In genomic region chr6:101218197-101218596, GRCm38 (mm10) we compare ENCODE assay signal across 30 mouse cellular contexts.
A peak's percentile ranks its signal among the peaks of the same experiment; 100 is the strongest.
DNase-seq lines count a peak whose midpoint lies in the region; ATAC-seq and TF ChIP-seq lines count a peak whose summit lies in the region.
"Had no signal": no experiment of that assay in that cellular context is flagged by ENCODE, and none has a peak within 500 bp of the region (broad histone marks: within the 10 kb centered on the region; RNA-seq: fewer than 3 reads in every experiment).

No protein-coding gene starts in this region.

- H3K27me3 ChIP-seq in kidney, embryonic 15.5 days = no peaks in the 10 kb centered on the region
- no peaks in the 10 kb centered on the region for H3K27me3 ChIP-seq in liver, adult 2 months (ENCODE audit: control insufficient read depth, insufficient read depth, low read length)
- H3K27me3 ChIP-seq in lung, postnatal 0 days (replicated peaks; ENCODE audit: insufficient read depth, low read length) = no peaks in the 10 kb centered on the region
- H3K27me3 ChIP-seq: embryonic facial prominence, embryonic 12.5 days; forebrain, embryonic 12.5 days; heart, embryonic 15.5 days; liver, embryonic 12.5 days; megakaryocyte, embryonic 14.5 days; midbrain, embryonic 12.5 days; neural tube, embryonic 12.5 days; Patski had no signal

- H3K4me1 ChIP-seq in kidney, embryonic 15.5 days = peaks cover 17% of the 10 kb centered on the region
- peaks cover 12% of the 10 kb centered on the region for H3K4me1 ChIP-seq in liver, adult 2 months (ENCODE audit: control insufficient read depth, insufficient read depth, low read length)
- H3K4me1 ChIP-seq in lung, postnatal 0 days (ENCODE audit: insufficient read depth, low read depth, low read length) = peaks cover 11% of the 10 kb centered on the region
- H3K4me1 ChIP-seq: liver, embryonic 12.5 days; megakaryocyte, embryonic 14.5 days; neural tube, embryonic 12.5 days had no signal

- no peaks in the 10 kb centered on the region for H3K9me3 ChIP-seq in kidney, embryonic 15.5 days (replicated peaks)
- no peaks in the 10 kb centered on the region for H3K9me3 ChIP-seq in lung, postnatal 0 days (ENCODE audit: low read length)
- H3K9me3 ChIP-seq: embryonic facial prominence, embryonic 12.5 days; forebrain, embryonic 12.5 days; heart, embryonic 15.5 days; liver, embryonic 12.5 days; megakaryocyte, embryonic 14.5 days; midbrain, embryonic 12.5 days; neural tube, embryonic 12.5 days had no signal

- ATAC-seq in kidney, embryonic 15.5 days (replicated peaks; ENCODE audit: low FRiP score) = no peak
- peak; percentile 10 for ATAC-seq in lung, postnatal 0 days
- ATAC-seq in erythroid progenitor cell, adult 5-6 weeks (replicated peaks; ENCODE audit: low FRiP score, poor library complexity, severe bottlenecking) = no peak
- ATAC-seq: forebrain, postnatal 0 days; hindbrain, embryonic 16.5 days; liver, embryonic 12.5 days; Patski had no signal

- TF ChIP-seq POLR2A in liver, adult 2 months (IDR thresholded peaks at IDR 0.05; ENCODE audit: extremely low read depth, insufficient read depth, low read length) = no peak

- no peak overlapping the region for H3K9ac ChIP-seq in kidney, embryonic 15.5 days
- no peak overlapping the region for H3K9ac ChIP-seq in liver, adult 2 months (ENCODE audit: low read depth, low read length)
- H3K9ac ChIP-seq in lung, postnatal 0 days (replicated peaks; ENCODE audit: low read depth) = no peak overlapping the region
- H3K9ac ChIP-seq: embryonic facial prominence, embryonic 12.5 days; forebrain, embryonic 12.5 days; forebrain, postnatal 0 days; heart, embryonic 15.5 days; liver, embryonic 12.5 days; midbrain, embryonic 12.5 days; neural tube, embryonic 12.5 days had no signal

- no peaks in the 10 kb centered on the region for H3K79me2 ChIP-seq in liver, adult 2 months (ENCODE audit: control insufficient read depth, insufficient read depth, low read length)

- TF ChIP-seq CTCF in liver, adult 2 months (IDR thresholded peaks at IDR 0.05; ENCODE audit: low read depth, low read length) = no peak
- no peak for TF ChIP-seq CTCF in lung, postnatal 0 days (IDR thresholded peaks at IDR 0.05)

- H3K36me3 ChIP-seq in kidney, embryonic 15.5 days = no peaks in the 10 kb centered on the region
- H3K36me3 ChIP-seq in liver, adult 2 months (ENCODE audit: control insufficient read depth, insufficient read depth, low read length) = no peaks in the 10 kb centered on the region
- H3K36me3 ChIP-seq in lung, postnatal 0 days (ENCODE audit: insufficient read depth, low read length) = no peaks in the 10 kb centered on the region
- H3K36me3 ChIP-seq: embryonic facial prominence, embryonic 12.5 days; forebrain, embryonic 12.5 days; heart, embryonic 15.5 days; liver, embryonic 12.5 days; midbrain, embryonic 12.5 days; neural tube, embryonic 12.5 days had no signal

- DNase-seq in kidney, postnatal 10 days = no peak
- no peak for DNase-seq in liver, adult 2 months (ENCODE audit: extremely low read depth, low read depth, low spot score)
- no peak for DNase-seq in liver
- peak; percentile 18 for DNase-seq in lung, postnatal 0 days (ENCODE audit: low spot score)
- no peak for DNase-seq in lung, adult 18-20 months
- DNase-seq in thymus, adult 18-20 months = no peak
- DNase-seq: adrenal gland, postnatal 14 days; cerebellum, adult 11 months; cerebellum, adult 9-10 months; cerebellum, postnatal 36 days; forebrain, postnatal 0 days; kidney, adult 18-20 months; layer of hippocampus, adult 9-11 months; lung, postnatal 10 days; right cerebral cortex, adult 18-20 months; spleen, adult 18-20 months; thymus, postnatal 25 days had no signal

- peak overlapping the region; percentile 79 for H3K27ac ChIP-seq in kidney, embryonic 15.5 days
- peak overlapping the region; percentile 38; the same call in 1 of the 2 replicates for H3K27ac ChIP-seq in liver, adult 2 months (replicated peaks; ENCODE audit: insufficient read depth, low read depth, low read length)
- no peak overlapping the region for H3K27ac ChIP-seq in lung, postnatal 0 days (ENCODE audit: low read length)
- H3K27ac ChIP-seq: embryonic facial prominence, embryonic 12.5 days; forebrain, embryonic 12.5 days; heart, embryonic 15.5 days; liver, embryonic 12.5 days; midbrain, embryonic 12.5 days; neural tube, embryonic 12.5 days had no signal

- no peak overlapping the region for H3K4me2 ChIP-seq in kidney, embryonic 15.5 days
- no peak overlapping the region for H3K4me2 ChIP-seq in lung, postnatal 0 days (replicated peaks; ENCODE audit: low read depth, low read length)
- H3K4me2 ChIP-seq: embryonic facial prominence, embryonic 12.5 days; forebrain, embryonic 12.5 days; heart, embryonic 15.5 days; liver, embryonic 12.5 days; midbrain, embryonic 12.5 days; neural tube, embryonic 12.5 days had no signal

- 48% methylated on average over 4 of the region's 4 CpGs for WGBS in kidney, embryonic 15.5 days
- WGBS in liver, adult 2 months = 62% methylated on average over 4 of the region's 4 CpGs
- 37% methylated on average over 4 of the region's 4 CpGs for WGBS in lung, postnatal 0 days

- TF ChIP-seq EP300 in lung, postnatal 0 days (IDR thresholded peaks at IDR 0.05) = no peak

- H3K4me3 ChIP-seq in kidney, embryonic 15.5 days (replicated peaks) = no peak overlapping the region
- no peak overlapping the region for H3K4me3 ChIP-seq in liver, adult 2 months (ENCODE audit: insufficient read depth, low read depth, low read length)
- no peak overlapping the region for H3K4me3 ChIP-seq in lung, postnatal 0 days (ENCODE audit: low read depth, low read length)
- H3K4me3 ChIP-seq: embryonic facial prominence, embryonic 12.5 days; erythroblast, embryonic 14.5 days; forebrain, embryonic 12.5 days; heart, embryonic 15.5 days; liver, embryonic 12.5 days; megakaryocyte, embryonic 14.5 days; midbrain, embryonic 12.5 days; myocyte; neural tube, embryonic 12.5 days had no signal
